Mouse (Mus musculus) heart, postnatal 10 days (tissue): ENCODE results near the gene Cyp4a31. TPM values are rescaled to one million over a fixed set of nuclear protein-coding genes. Genes with fewer than 3 reads are reported as not detected.

Source experiments
- total RNA-seq, 2 experiments: library from RNA; stranded (reverse); gene quantifications; 2 replicates each; pipeline ENCODE4 v1.2.3; 2021

Gene Cyp4a31
- total RNA-seq, 2 experiments from 2014 or later: not detected

Other genes starting within 250 kb of the Cyp4a31 start
- gene Cyp4a12b, start 152.0 kb upstream of the Cyp4a31 start, total RNA-seq: not detected
- gene Cyp4a30b, start 111.0 kb upstream of the Cyp4a31 start, total RNA-seq: not detected
- gene Cyp4a14, start 67.5 kb upstream of the Cyp4a31 start, total RNA-seq: not detected
- gene Cyp4a10, start 45.4 kb upstream of the Cyp4a31 start, total RNA-seq: not detected
- not detected for gene Cyp4a32, start 37.3 kb downstream of the Cyp4a31 start, total RNA-seq
- 10 to 100 TPM; 15.3 to 20.0 TPM for gene Cyp4b1, start 84.1 kb downstream of the Cyp4a31 start, total RNA-seq
- 10 to 100 TPM; 36.7 to 38.9 TPM for gene Efcab14, start 174.1 kb downstream of the Cyp4a31 start, total RNA-seq
- gene Tex38, start 217.4 kb downstream of the Cyp4a31 start, total RNA-seq: under 1 TPM; 0.35 to 0.67 TPM
- 10 to 100 TPM; 53.1 to 54.6 TPM for gene Atpaf1, start 221.2 kb downstream of the Cyp4a31 start, total RNA-seq